Mouse (Mus musculus) MEL (cell line): Measurements from ENCODE around the gene Nudt3. TPM values are rescaled to one million over a fixed set of nuclear protein-coding genes. Genes with fewer than 3 reads are reported as not detected.

Experiments
- DNase-seq: peaks from one replicate; pipeline ENCODE4 v3.0.0; 2011; ENCODE audit warnings: low read depth, low spot score
- H3K27ac ChIP-seq: 2 replicates; pipeline ENCODE4 v1.5.1; 2012; ENCODE audit warnings: low read depth, mild to moderate bottlenecking, control low read depth, low read length, moderate library complexity; ENCODE audit not compliant: control insufficient read depth
- H3K27me3 ChIP-seq, 2 experiments: fragments of 150-350 bp in 1 of 2; sonication (generic) in 1 of 2; 2 replicates each; pipeline ENCODE4 v1.6.1; 2012; ENCODE audit warnings: low read length in 2 of 2, mild to moderate bottlenecking in 2 of 2, improper control_type of control experiment in 1 of 2, moderate library complexity in 1 of 2; ENCODE audit not compliant: insufficient read depth in 2 of 2, control insufficient read depth in 1 of 2
- H3K36me3 ChIP-seq, 2 experiments: 2 replicates each; pipeline ENCODE4 v1.6.1; 2012 to 2014; ENCODE audit warnings: low read length in 2 of 2, improper control_type of control experiment in 1 of 2, inconsistent platforms in 1 of 2, mild to moderate bottlenecking in 1 of 2; ENCODE audit not compliant: insufficient read depth in 2 of 2, control insufficient read depth in 1 of 2
- H3K4me1 ChIP-seq, 2 experiments: fragments of 150-350 bp in 1 of 2; sonication (generic) in 1 of 2; 2 replicates each; pipeline ENCODE4 v1.6.1; 2012; ENCODE audit warnings: low read length in 2 of 2, improper control_type of control experiment in 1 of 2, mild to moderate bottlenecking in 1 of 2; ENCODE audit not compliant: insufficient read depth in 2 of 2, control insufficient read depth in 1 of 2
- H3K4me3 ChIP-seq, 2 experiments: fragments of 150-350 bp in 1 of 2; sonication (generic) in 1 of 2; 2 replicates each; pipeline ENCODE4 v1.5.1; 2012; ENCODE audit warnings: low read depth in 2 of 2, low read length in 2 of 2, mild to moderate bottlenecking in 2 of 2, moderate library complexity in 2 of 2, control low read depth in 1 of 2, improper control_type of control experiment in 1 of 2; ENCODE audit not compliant: control insufficient read depth in 1 of 2, insufficient read depth in 1 of 2
- H3K79me2 ChIP-seq: 2 replicates; pipeline ENCODE4 v1.6.1; 2012; ENCODE audit warnings: mild to moderate bottlenecking, low read length, moderate library complexity; ENCODE audit not compliant: control insufficient read depth, poor library complexity, insufficient read depth
- H3K9ac ChIP-seq: 2 replicates; pipeline ENCODE4 v1.6.1; 2012; ENCODE audit warnings: low read depth, mild to moderate bottlenecking, control low read depth, low read length, moderate library complexity; ENCODE audit not compliant: control insufficient read depth, poor library complexity, severe bottlenecking
- H3K9me3 ChIP-seq: fragments of 150-350 bp; sonication (generic); replicated peaks from 2 replicates; pipeline ENCODE4 v1.6.1; 2012; ENCODE audit warnings: mild to moderate bottlenecking, low read length, improper control_type of control experiment, moderate library complexity; ENCODE audit not compliant: insufficient read depth
- BHLHE40 ChIP-seq: IDR thresholded peaks from 2 replicates; pipeline ENCODE4 v1.6.1; 2012; ENCODE audit warnings: low read depth, mild to moderate bottlenecking, inconsistent platforms, low read length, improper control_type of control experiment, borderline replicate concordance
- CHD1 ChIP-seq: IDR thresholded peaks from 2 replicates; pipeline ENCODE4 v1.6.1; 2012; ENCODE audit warnings: low read depth, mild to moderate bottlenecking, inconsistent platforms, low read length, improper control_type of control experiment
- E2F4 ChIP-seq: IDR thresholded peaks from 2 replicates; pipeline ENCODE4 v1.6.1; 2011; ENCODE audit warnings: low read depth, low read length, improper control_type of control experiment, borderline replicate concordance
- GABPA ChIP-seq: IDR thresholded peaks from 2 replicates; pipeline ENCODE4 v1.6.1; 2012; ENCODE audit warnings: low read depth, mild to moderate bottlenecking, inconsistent platforms, low read length, improper control_type of control experiment, moderate library complexity
- MAFK ChIP-seq: IDR thresholded peaks from 2 replicates; pipeline ENCODE4 v1.6.1; 2011; ENCODE audit warnings: low read depth, mild to moderate bottlenecking, low read length, improper control_type of control experiment, borderline replicate concordance
- MEF2A ChIP-seq: IDR thresholded peaks from 2 replicates; pipeline ENCODE4 v1.6.1; 2014; ENCODE audit warnings: low read depth, mild to moderate bottlenecking, inconsistent platforms, low read length, improper control_type of control experiment; ENCODE audit not compliant: poor library complexity, insufficient replicate concordance, severe bottlenecking; ENCODE audit errors: extremely low read depth
- MYB ChIP-seq: IDR thresholded peaks from 2 replicates; pipeline ENCODE4 v1.6.1; 2011; ENCODE audit warnings: mild to moderate bottlenecking, low read depth, low read length, improper control_type of control experiment
- NELFE ChIP-seq: IDR thresholded peaks from 2 replicates; pipeline ENCODE4 v1.6.1; 2011; ENCODE audit warnings: low read depth, low read length, improper control_type of control experiment
- NRF1 ChIP-seq: IDR thresholded peaks from 2 replicates; pipeline ENCODE4 v1.6.1; 2014; ENCODE audit warnings: low read depth, mild to moderate bottlenecking, inconsistent platforms, low read length, improper control_type of control experiment, moderate library complexity; ENCODE audit not compliant: poor library complexity, insufficient read depth, severe bottlenecking
- POLR2AphosphoS2 ChIP-seq: IDR thresholded peaks from 2 replicates; pipeline ENCODE4 v1.6.1; 2011; ENCODE audit warnings: low read length, improper control_type of control experiment
- POLR2AphosphoS5 ChIP-seq: IDR thresholded peaks from 2 replicates; pipeline ENCODE4 v1.6.1; 2012; ENCODE audit warnings: low read depth, borderline replicate concordance, mild to moderate bottlenecking, inconsistent platforms, low read length, moderate library complexity, mixed read lengths
- RAD21 ChIP-seq: IDR thresholded peaks from 2 replicates; pipeline ENCODE4 v1.6.1; 2011; ENCODE audit warnings: mild to moderate bottlenecking, low read depth, low read length, improper control_type of control experiment
- RCOR1 ChIP-seq: IDR thresholded peaks from 2 replicates; pipeline ENCODE4 v1.6.1; 2012; ENCODE audit warnings: low read depth, mild to moderate bottlenecking, inconsistent platforms, low read length, improper control_type of control experiment
- SMC3 ChIP-seq: IDR thresholded peaks from 2 replicates; pipeline ENCODE4 v1.6.1; 2011; ENCODE audit warnings: low read depth, low read length, improper control_type of control experiment
- TAL1 ChIP-seq: IDR thresholded peaks from 2 replicates; pipeline ENCODE4 v1.6.1; 2012; ENCODE audit warnings: mild to moderate bottlenecking, inconsistent platforms, low read length, moderate library complexity, mixed read lengths
- TBP ChIP-seq: IDR thresholded peaks from 2 replicates; pipeline ENCODE4 v1.8.0; 2011; ENCODE audit warnings: low read depth, low read length, improper control_type of control experiment
- TCF12 ChIP-seq: IDR thresholded peaks from 2 replicates; pipeline ENCODE4 v1.6.1; 2014; ENCODE audit warnings: low read depth, mild to moderate bottlenecking, inconsistent platforms, low read length, improper control_type of control experiment, moderate library complexity
- UBTF ChIP-seq: IDR thresholded peaks from 2 replicates; pipeline ENCODE4 v1.6.1; 2012; ENCODE audit warnings: low read depth, mild to moderate bottlenecking, inconsistent platforms, low read length, improper control_type of control experiment, moderate library complexity, borderline replicate concordance; ENCODE audit not compliant: insufficient read depth
- USF2 ChIP-seq, 2 experiments: IDR thresholded peaks; 2 replicates each; pipeline ENCODE4 v1.6.1; 2011 to 2012; ENCODE audit warnings: improper control_type of control experiment in 2 of 2, low read length in 2 of 2, borderline replicate concordance in 1 of 2, inconsistent platforms in 1 of 2, low read depth in 1 of 2, mild to moderate bottlenecking in 1 of 2; ENCODE audit not compliant: insufficient read depth in 1 of 2
- ZC3H11A ChIP-seq: IDR thresholded peaks from 2 replicates; pipeline ENCODE4 v1.6.1; 2012; ENCODE audit warnings: low read depth, mild to moderate bottlenecking, inconsistent platforms, low read length, improper control_type of control experiment
- ZMIZ1 ChIP-seq: IDR thresholded peaks from 2 replicates; pipeline ENCODE4 v1.6.1; 2012; ENCODE audit warnings: low read depth, mild to moderate bottlenecking, inconsistent platforms, low read length, improper control_type of control experiment, moderate library complexity
- ZNF384 ChIP-seq: IDR thresholded peaks from 2 replicates; pipeline ENCODE4 v1.6.1; 2012; ENCODE audit warnings: low read depth, mild to moderate bottlenecking, inconsistent platforms, low read length, improper control_type of control experiment
- polyA plus RNA-seq, 2 experiments: library from polyadenylated mRNA; stranded (reverse) in 1 of 2; unstranded in 1 of 2; fragments of >175 nt in 1 of 2; fragments of >200 nt in 1 of 2; gene quantifications; 2 replicates each; pipeline versions ENCODE4 v1.2.1 to v1.2.4; 2012; ENCODE audit warnings: low replicate concordance in 2 of 2, low read depth in 1 of 2; ENCODE audit not compliant: insufficient read length in 2 of 2, insufficient read depth in 1 of 2, missing spikeins in 1 of 2
- total RNA-seq: library from RNA; depleted of rRNA; stranded (reverse); fragments of 300-350 nt; gene quantifications from 2 replicates; pipeline ENCODE4 v1.2.3, GENCODE M21; 2012

Nudt3 gene
- total and polyA plus RNA-seq, 3 experiments = 96.5 to 258 (median 97.0) TPM

DNA sequence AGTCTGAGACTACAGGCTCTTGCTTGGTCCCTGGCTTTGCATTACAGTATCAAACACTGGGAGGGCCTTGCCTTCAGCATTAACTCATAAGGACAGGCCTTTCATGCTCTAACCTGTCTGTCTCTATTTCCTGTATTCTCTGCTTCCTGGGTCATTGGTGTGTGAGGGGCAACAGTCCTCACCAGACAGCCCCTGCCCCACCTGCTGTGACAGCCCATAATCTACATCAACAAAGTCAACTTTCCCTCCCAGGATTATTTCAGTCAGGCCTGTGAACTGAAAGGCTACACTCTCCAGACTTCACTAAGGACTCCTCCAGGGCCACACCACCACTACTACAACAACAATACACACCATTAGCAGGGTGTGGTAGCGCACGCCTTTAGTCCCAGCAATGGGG, 20.3 kb downstream of the Nudt3 start:
- no peaks in the 10 kb centered on the region for H3K27me3 ChIP-seq
- no peak overlapping the region for H3K9ac ChIP-seq
- peaks cover 13 to 23% of the 10 kb centered on the region in 2 experiments for H3K4me1 ChIP-seq
- peaks cover 78% of the 10 kb centered on the region for H3K79me2 ChIP-seq
- TF ChIP-seq BHLHE40 (no peak), NRF1 (no peak), TCF12 (no peak), E2F4 (no peak), GABPA (no peak), UBTF (no peak), ZMIZ1 (no peak)
- H3K9me3 ChIP-seq = no peaks in the 10 kb centered on the region
- no peak overlapping the region for H3K4me3 ChIP-seq
- DNase-seq = no peak
- H3K27ac ChIP-seq = no peak overlapping the region
- peaks cover 2 to 14% of the 10 kb centered on the region in 2 experiments for H3K36me3 ChIP-seq

DNA sequence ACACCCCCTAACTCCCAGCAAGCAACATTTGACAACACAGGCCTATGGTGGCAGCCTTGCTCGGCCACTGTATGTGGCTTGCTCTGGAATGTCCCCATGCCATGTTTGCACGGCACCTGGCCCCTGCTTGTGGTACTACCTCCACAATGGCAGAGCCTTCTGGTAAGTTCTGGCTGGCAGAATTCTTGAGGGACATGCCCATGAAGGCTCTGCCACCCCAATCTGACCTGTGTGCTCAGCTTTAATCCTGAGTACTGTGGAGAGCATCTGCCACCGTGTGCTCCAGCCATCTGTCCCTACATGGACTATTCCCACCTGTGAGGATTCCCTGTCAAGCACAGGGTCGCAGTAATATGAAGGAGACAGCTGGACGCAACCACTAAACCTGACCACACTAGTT, 22.4 kb downstream of the Nudt3 start:
- Histone ChIP-seq H3K79me2 (peaks cover 66% of the 10 kb centered on the region), H3K9ac (no peak overlapping the region), H3K4me3 (no peak overlapping the region), H3K9me3 (no peaks in the 10 kb centered on the region), H3K4me1 (peaks cover 13 to 19% of the 10 kb centered on the region in 2 experiments), H3K27me3 (no peaks in the 10 kb centered on the region), H3K36me3 (peaks cover 2 to 14% of the 10 kb centered on the region in 2 experiments), H3K27ac (no peak overlapping the region)
- no peak for DNase-seq
- no peak for TF ChIP-seq TCF12
- TF ChIP-seq GABPA = no peak
- no peak for TF ChIP-seq SMC3
- TF ChIP-seq USF2 (IDR thresholded peaks at IDR 0.05; ENCODE audit: borderline replicate concordance in 1 of 2, insufficient read depth in 1 of 2, low read depth in 1 of 2, low read length in 2 of 2) = no peak
- no peak for TF ChIP-seq NELFE
- no peak for TF ChIP-seq ZNF384

DNA sequence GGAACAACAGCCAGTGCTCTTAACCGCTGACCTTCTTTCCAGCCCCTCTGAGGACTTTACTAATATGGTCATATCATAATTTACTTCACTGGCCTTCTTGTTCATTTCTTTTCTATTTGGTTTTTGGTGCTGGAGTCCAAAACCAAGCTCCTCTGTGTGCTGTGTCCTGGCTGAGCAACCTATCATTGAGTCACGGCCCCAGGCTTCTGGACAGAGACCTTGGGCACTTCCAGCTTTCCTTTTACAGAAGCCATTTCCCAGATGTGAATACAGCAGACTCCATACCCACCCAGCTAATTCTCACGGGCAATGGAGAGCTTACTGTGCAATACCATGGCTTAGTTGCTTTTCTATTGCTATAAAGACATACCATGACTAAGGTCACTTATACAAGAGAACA, 23.0 kb downstream of the Nudt3 start:
- Histone ChIP-seq H3K9ac (no peak overlapping the region), H3K4me3 (no peak overlapping the region), H3K36me3 (peaks cover 0 to 11% of the 10 kb centered on the region in 2 experiments; a peak in 3 of 4 replicates), H3K27ac (no peak overlapping the region), H3K4me1 (peaks cover 13 to 17% of the 10 kb centered on the region in 2 experiments)
- TF ChIP-seq ZC3H11A (no peak), ZMIZ1 (no peak), NRF1 (no peak), E2F4 (no peak), BHLHE40 (no peak), RAD21 (no peak), CHD1 (no peak), TBP (no peak), POLR2AphosphoS2 (no peak), TAL1 (no peak), MYB (no peak), RCOR1 (no peak), ZNF384 (no peak), MAFK (no peak), POLR2AphosphoS5 (no peak), MEF2A (no peak), GABPA (no peak)
- TF ChIP-seq, all 39 proteins: peak for 0
- H3K27me3 ChIP-seq = no peaks in the 10 kb centered on the region
- DNase-seq = no peak
- H3K79me2 ChIP-seq = peaks cover 63% of the 10 kb centered on the region
- no peaks in the 10 kb centered on the region for H3K9me3 ChIP-seq
